Comparison of ENCODE assay signal across 13 mouse cellular contexts in genomic region chr8:106376862-106377261, GRCm38 (mm10). TPM values are rescaled to one million over a fixed set of nuclear protein-coding genes. Genes with fewer than 3 reads are reported as not detected.
DNase-seq lines count a peak whose midpoint lies in the region; ATAC-seq and TF ChIP-seq lines count a peak whose summit lies in the region.
"Had no signal": no experiment of that assay in that cellular context is flagged by ENCODE, and none has a peak within 500 bp of the region (broad histone marks: within the 10 kb centered on the region; RNA-seq: fewer than 3 reads in every experiment).

No protein-coding gene starts in this region.

- no peak overlapping the region for H3K27ac ChIP-seq in forebrain, embryonic 16.5 days (ENCODE audit: low read length)
- H3K27ac ChIP-seq in forebrain, embryonic 15.5 days (replicated peaks), result no peak overlapping the region
- no peak overlapping the region for H3K27ac ChIP-seq in lung, postnatal 0 days (ENCODE audit: low read length)
- no peak overlapping the region for H3K27ac ChIP-seq in hindbrain, embryonic 14.5 days
- H3K27ac ChIP-seq: limb, embryonic 13.5 days; midbrain, embryonic 12.5 days had no signal

- no peak for TF ChIP-seq CTCF in lung, postnatal 0 days (IDR thresholded peaks at IDR 0.05)

- H3K36me3 ChIP-seq in forebrain, embryonic 16.5 days (ENCODE audit: control insufficient read depth, insufficient read depth), result no peaks in the 10 kb centered on the region
- H3K36me3 ChIP-seq in forebrain, embryonic 15.5 days, result no peaks in the 10 kb centered on the region
- no peaks in the 10 kb centered on the region for H3K36me3 ChIP-seq in lung, postnatal 0 days (ENCODE audit: insufficient read depth, low read length)
- H3K36me3 ChIP-seq in hindbrain, embryonic 14.5 days (replicated peaks; ENCODE audit: control insufficient read depth, insufficient read depth), result no peaks in the 10 kb centered on the region
- H3K36me3 ChIP-seq: limb, embryonic 13.5 days; midbrain, embryonic 12.5 days had no signal

- H3K9ac ChIP-seq in forebrain, embryonic 16.5 days (replicated peaks; ENCODE audit: low read depth, low read length), result no peak overlapping the region
- no peak overlapping the region for H3K9ac ChIP-seq in forebrain, embryonic 15.5 days (replicated peaks)
- no peak overlapping the region for H3K9ac ChIP-seq in lung, postnatal 0 days (replicated peaks; ENCODE audit: low read depth)
- H3K9ac ChIP-seq in hindbrain, embryonic 14.5 days, result no peak overlapping the region
- H3K9ac ChIP-seq: limb, embryonic 13.5 days; midbrain, embryonic 12.5 days had no signal

- H3K4me3 ChIP-seq in forebrain, embryonic 16.5 days (replicated peaks; ENCODE audit: low read length), result no peak overlapping the region
- H3K4me3 ChIP-seq in forebrain, embryonic 15.5 days, result no peak overlapping the region
- no peak overlapping the region for H3K4me3 ChIP-seq in lung, postnatal 0 days (ENCODE audit: low read depth, low read length)
- H3K4me3 ChIP-seq in hindbrain, embryonic 14.5 days (replicated peaks; ENCODE audit: low read length), result no peak overlapping the region
- H3K4me3 ChIP-seq: limb, embryonic 13.5 days; midbrain, embryonic 12.5 days had no signal

- no peak for TF ChIP-seq EP300 in lung, postnatal 0 days (IDR thresholded peaks at IDR 0.05)

- peak; percentile 17 for DNase-seq in lung, postnatal 0 days (ENCODE audit: low spot score)
- DNase-seq in lung, adult 18-20 months, result no peak
- DNase-seq in cerebellum, adult 11 months, result peak; percentile 28
- peak; percentile 51 for DNase-seq in hindbrain, embryonic 14.5 days (ENCODE audit: low spot score)
- DNase-seq in thymus, postnatal 0 days (ENCODE audit: low spot score), result no peak
- DNase-seq in thymus, adult 18-20 months, result no peak
- DNase-seq: kidney, adult 9 months; thymus, adult 2 months had no signal

- no peak overlapping the region for H3K4me2 ChIP-seq in forebrain, embryonic 16.5 days (ENCODE audit: low read length)
- no peak overlapping the region for H3K4me2 ChIP-seq in forebrain, embryonic 15.5 days (replicated peaks)
- no peak overlapping the region for H3K4me2 ChIP-seq in lung, postnatal 0 days (replicated peaks; ENCODE audit: low read depth, low read length)
- no peak overlapping the region for H3K4me2 ChIP-seq in hindbrain, embryonic 14.5 days (replicated peaks)
- H3K4me2 ChIP-seq: heart, embryonic 11.5 days; limb, embryonic 13.5 days; midbrain, embryonic 12.5 days had no signal

- no peaks in the 10 kb centered on the region for H3K27me3 ChIP-seq in forebrain, embryonic 16.5 days (replicated peaks; ENCODE audit: control insufficient read depth, insufficient read depth, low read length)
- no peaks in the 10 kb centered on the region for H3K27me3 ChIP-seq in forebrain, embryonic 15.5 days
- H3K27me3 ChIP-seq in lung, postnatal 0 days (replicated peaks; ENCODE audit: insufficient read depth, low read length), result no peaks in the 10 kb centered on the region
- H3K27me3 ChIP-seq in hindbrain, embryonic 14.5 days (ENCODE audit: control insufficient read depth, insufficient read depth, low read length), result no peaks in the 10 kb centered on the region
- H3K27me3 ChIP-seq: limb, embryonic 13.5 days; midbrain, embryonic 12.5 days had no signal

- WGBS in forebrain, embryonic 16.5 days, result 24% methylated on average over 9 of the region's 9 CpGs
- WGBS in forebrain, embryonic 15.5 days, result 11% methylated on average over 9 of the region's 9 CpGs
- 29% methylated on average over 9 of the region's 9 CpGs for WGBS in lung, postnatal 0 days
- 17% methylated on average over 9 of the region's 9 CpGs for WGBS in hindbrain, embryonic 14.5 days

- H3K4me1 ChIP-seq in forebrain, embryonic 16.5 days (replicated peaks; ENCODE audit: control insufficient read depth, insufficient read depth, low read length), result no peaks in the 10 kb centered on the region
- no peaks in the 10 kb centered on the region for H3K4me1 ChIP-seq in forebrain, embryonic 15.5 days
- H3K4me1 ChIP-seq in lung, postnatal 0 days (ENCODE audit: insufficient read depth, low read depth, low read length), result no peaks in the 10 kb centered on the region
- H3K4me1 ChIP-seq in hindbrain, embryonic 14.5 days (replicated peaks; ENCODE audit: control insufficient read depth, insufficient read depth, low read length), result 0 out of 2 replicates have a peak, but pooled peaks cover 3% of the 10 kb centered on the region
- H3K4me1 ChIP-seq: limb, embryonic 13.5 days had no signal

- peak; percentile 26; the same call in 1 of the 2 replicates for ATAC-seq in forebrain, embryonic 16.5 days
- ATAC-seq in forebrain, embryonic 15.5 days (replicated peaks), result no peak
- no peak for ATAC-seq in lung, postnatal 0 days
- ATAC-seq in hindbrain, embryonic 14.5 days (ENCODE audit: low FRiP score), result peak; percentile 69; the same call in 1 of the 2 replicates

- no peaks in the 10 kb centered on the region for H3K9me3 ChIP-seq in forebrain, embryonic 16.5 days (ENCODE audit: control insufficient read depth, low read length)
- H3K9me3 ChIP-seq in forebrain, embryonic 15.5 days, result no peaks in the 10 kb centered on the region
- H3K9me3 ChIP-seq in lung, postnatal 0 days (ENCODE audit: low read length), result no peaks in the 10 kb centered on the region
- no peaks in the 10 kb centered on the region for H3K9me3 ChIP-seq in hindbrain, embryonic 14.5 days (ENCODE audit: control insufficient read depth, low read length)
- H3K9me3 ChIP-seq: limb, embryonic 13.5 days; midbrain, embryonic 12.5 days had no signal

RNA-seq across cellular contexts. Expression of gene Zfp90, which starts 38.3 kb away (rescaled TPM):
- polyA plus RNA-seq in forebrain, embryonic 16.5 days (2015; fragmentation: Nextera tagmentation; extraction: Ambion mirVana), result 59.2 and 61.3 TPM in 2 replicates
- 54.6 and 57.4 TPM in 2 replicates for polyA plus RNA-seq in forebrain, embryonic 15.5 days (2015; fragmentation: Nextera tagmentation; extraction: Ambion mirVana)
- polyA plus RNA-seq in lung, postnatal 0 days (2015; fragmentation: Nextera tagmentation; extraction: Ambion mirVana), result 8.8 and 9.9 TPM in 2 replicates
- 40.3 and 41.7 TPM in 2 replicates for polyA plus RNA-seq in hindbrain, embryonic 14.5 days (2014; fragmentation: Nextera tagmentation; extraction: Ambion mirVana)
- 10.5 and 11.9 TPM in 2 replicates for polyA plus RNA-seq in thymus, postnatal 0 days (2015; fragmentation: Nextera tagmentation; extraction: Ambion mirVana)

RNA-seq across cellular contexts. Expression of gene Smpd3, which starts 39.1 kb away (rescaled TPM):
- polyA plus RNA-seq in forebrain, embryonic 16.5 days (2015; fragmentation: Nextera tagmentation; extraction: Ambion mirVana), result 57.2 and 64.8 TPM in 2 replicates
- 47.4 and 49.3 TPM in 2 replicates for polyA plus RNA-seq in forebrain, embryonic 15.5 days (2015; fragmentation: Nextera tagmentation; extraction: Ambion mirVana)
- 1.5 and 1.7 TPM in 2 replicates for polyA plus RNA-seq in lung, postnatal 0 days (2015; fragmentation: Nextera tagmentation; extraction: Ambion mirVana)
- 46.7 and 47.1 TPM in 2 replicates for polyA plus RNA-seq in hindbrain, embryonic 14.5 days (2014; fragmentation: Nextera tagmentation; extraction: Ambion mirVana)
- polyA plus RNA-seq in thymus, postnatal 0 days (2015; fragmentation: Nextera tagmentation; extraction: Ambion mirVana), result 1.1 and 1.5 TPM in 2 replicates

Comparison
In these comparisons a context has a peak if more than half of its experiments do, and no peak if none do; other contexts are left out.
1. ATAC-seq: peak in forebrain, embryonic 16.5 days (single experiment) and hindbrain, embryonic 14.5 days (single experiment); none in forebrain, embryonic 15.5 days (single experiment) and lung, postnatal 0 days (single experiment).
2. DNase-seq: peak in lung, postnatal 0 days (single experiment), cerebellum, adult 11 months (single experiment) and hindbrain, embryonic 14.5 days (single experiment); none in lung, adult 18-20 months (0 of 2), thymus, postnatal 0 days (single experiment) and thymus, adult 18-20 months (0 of 2).
3. RNA of gene Smpd3, which starts 39.1 kb away (polyA plus RNA-seq): 57.2 to 64.8 TPM in forebrain, embryonic 16.5 days, 47.4 to 49.3 TPM in forebrain, embryonic 15.5 days and 46.7 to 47.1 TPM in hindbrain, embryonic 14.5 days; 1.5 to 1.7 TPM in lung, postnatal 0 days and 1.1 to 1.5 TPM in thymus, postnatal 0 days; every median in the first group is over 10 times any median in the second.